Mouse (Mus musculus) heart, adult 10 weeks (tissue): ENCODE measurements around the gene Stk39. TPM values are rescaled to one million over a fixed set of nuclear protein-coding genes. Genes with fewer than 3 reads are reported as not detected.

Source experiments
- polyA plus RNA-seq: library from polyadenylated mRNA; stranded (reverse); fragments of 350-450 nt; fragmentation: Illumina TruSeq; extraction: RNeasy Lipid Tissue Mini Kit (QIAGEN cat#74804); gene quantifications from one replicate; pipeline ENCODE4 v1.2.3, GENCODE M21; 2014; ENCODE audit warnings: low read depth, low replicate concordance

Stk39 gene
- polyA plus RNA-seq, result 57.9 TPM

DNA sequence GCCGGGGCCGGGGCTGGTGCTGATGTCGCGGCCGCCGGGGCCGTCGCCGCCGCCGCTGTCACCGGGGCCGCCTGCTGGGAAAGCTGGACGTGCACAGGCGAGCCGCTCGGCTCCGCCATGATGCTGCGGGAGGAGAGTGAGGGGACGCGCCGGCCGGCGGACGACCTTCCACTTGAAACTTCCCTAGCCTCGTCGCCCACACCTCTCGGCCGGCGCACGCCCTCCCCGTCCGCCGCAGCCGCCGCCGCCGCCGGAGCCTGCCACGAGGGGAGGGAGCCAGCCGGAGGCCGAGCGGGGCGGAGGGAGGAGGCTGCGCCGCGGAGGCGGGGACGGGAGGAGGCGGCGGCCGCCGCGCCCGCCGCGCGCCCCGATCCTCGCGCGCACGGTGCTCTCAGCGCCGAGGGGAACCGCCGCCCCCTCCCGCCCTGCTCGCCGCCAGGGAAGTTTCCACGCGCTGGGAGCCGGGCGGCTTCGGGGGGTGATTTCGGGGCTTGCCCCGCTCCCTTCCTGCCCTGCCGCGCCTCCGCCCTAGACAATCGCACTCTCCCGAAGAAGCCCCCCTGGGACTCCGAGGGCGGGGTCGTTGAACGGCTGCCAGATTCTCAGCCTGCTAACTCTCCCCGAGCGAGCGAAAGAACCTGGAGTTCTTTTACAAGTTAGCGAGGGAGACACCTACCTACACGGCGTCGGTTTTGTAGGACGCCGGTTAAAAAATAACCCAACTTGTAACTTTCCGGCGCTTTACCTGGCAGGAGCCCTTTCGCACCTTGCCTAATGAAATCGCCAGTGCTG is at the start of gene Stk39:
Stk39 (minus strand) TSS at position 510 of the 792 bp plus-strand sequence.

Other genes with a start within 250 kb of the Stk39 start
- not detected for gene 4933409G03Rik, start 110.1 kb upstream of the Stk39 start, polyA plus RNA-seq
- not detected for gene 4932414N04Rik, start 184.2 kb upstream of the Stk39 start, polyA plus RNA-seq